Mouse (Mus musculus): ENCODE measurements around the gene Dhodh.

Gene Dhodh

DNA sequence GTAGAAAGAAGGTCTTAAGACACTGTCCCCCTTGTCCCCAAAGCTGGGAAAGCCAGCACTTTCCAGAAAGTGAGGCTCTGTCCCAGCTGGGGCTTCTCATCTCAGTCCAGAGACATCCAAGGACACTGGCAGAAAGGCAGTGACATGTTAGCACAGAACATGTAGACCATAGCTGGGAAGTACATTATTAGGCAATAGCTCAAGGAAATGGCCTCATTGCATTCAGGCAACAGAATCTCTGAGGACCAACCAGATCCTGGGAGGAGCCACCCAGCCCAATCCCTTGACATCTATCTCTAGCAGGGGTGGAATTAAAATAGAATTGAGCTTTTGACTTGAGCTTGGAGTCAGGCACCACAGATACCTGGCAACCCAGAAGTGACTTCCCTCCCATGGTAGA is 22.8 kb downstream of the Dhodh start:
- no peak for DNase-seq (ENCODE audit: low spot score in 2 of 2)

DNA sequence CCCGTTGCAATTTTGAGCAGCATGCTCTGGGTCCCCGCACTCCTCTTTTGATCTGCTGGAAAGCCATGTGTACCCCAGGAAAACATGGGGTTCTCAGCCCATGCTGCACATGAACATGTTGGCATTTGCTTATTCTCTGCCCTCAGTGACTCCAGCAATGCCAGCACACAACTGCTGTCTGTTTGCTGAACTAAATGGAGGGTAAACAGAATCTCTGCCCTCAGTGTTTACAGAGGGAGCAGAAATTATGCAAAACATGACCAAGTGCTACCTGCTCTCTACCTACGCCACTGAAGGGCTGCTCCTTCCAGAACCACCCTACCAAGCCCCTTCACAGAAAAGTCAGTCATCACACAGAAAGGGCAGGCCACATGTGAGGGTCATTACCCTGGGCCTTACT is 23.6 kb downstream of the Dhodh start:
- no peak for DNase-seq (ENCODE audit: low spot score in 2 of 2)

DNA sequence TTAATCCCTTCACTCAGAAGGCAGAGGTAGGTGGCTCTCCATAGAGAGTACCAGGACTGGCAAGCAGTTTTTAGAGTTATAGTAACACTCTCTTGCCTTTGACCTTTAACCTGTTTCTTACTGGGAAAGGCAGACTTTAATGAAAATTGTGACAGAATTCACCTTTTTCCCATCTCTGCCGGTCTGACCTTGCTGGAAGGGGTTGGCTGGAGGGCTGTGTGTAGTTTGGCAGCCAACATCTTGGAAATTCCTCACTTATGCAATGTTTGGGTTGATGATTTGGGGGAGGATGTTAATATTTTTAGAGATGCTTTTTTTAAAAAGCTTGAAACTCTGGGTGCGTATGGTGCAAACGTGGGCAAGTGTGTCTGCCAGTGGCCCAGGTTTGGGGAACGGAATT is 24.2 kb downstream of the Dhodh start:
- DNase-seq (ENCODE audit: low spot score in 2 of 2): no peak

DNA sequence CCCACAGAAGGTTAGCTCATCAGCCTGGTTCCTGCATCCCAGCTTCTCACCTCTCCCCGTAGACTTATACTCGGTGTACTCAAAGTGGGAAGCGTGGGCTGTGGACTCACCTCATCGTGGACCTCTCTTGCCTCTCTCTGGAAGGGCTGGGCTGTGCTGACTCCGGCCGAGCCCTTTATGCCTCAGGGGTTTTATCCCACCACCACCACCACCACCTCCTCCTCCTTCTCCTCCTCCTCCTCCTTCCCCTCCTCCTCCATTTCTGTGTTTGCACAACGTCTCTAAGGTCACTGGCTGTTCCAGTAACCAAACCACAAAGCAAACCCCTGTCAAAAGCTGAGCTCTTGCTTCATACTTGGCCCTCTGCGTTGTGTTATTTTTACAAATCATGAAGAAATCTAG is 29.6 kb downstream of the Dhodh start, which contains the start of gene Hp:
Hp (minus strand) TSS at position 273 of the 402 bp plus-strand sequence.
- no peak for DNase-seq (ENCODE audit: low spot score in 2 of 2)

DNA sequence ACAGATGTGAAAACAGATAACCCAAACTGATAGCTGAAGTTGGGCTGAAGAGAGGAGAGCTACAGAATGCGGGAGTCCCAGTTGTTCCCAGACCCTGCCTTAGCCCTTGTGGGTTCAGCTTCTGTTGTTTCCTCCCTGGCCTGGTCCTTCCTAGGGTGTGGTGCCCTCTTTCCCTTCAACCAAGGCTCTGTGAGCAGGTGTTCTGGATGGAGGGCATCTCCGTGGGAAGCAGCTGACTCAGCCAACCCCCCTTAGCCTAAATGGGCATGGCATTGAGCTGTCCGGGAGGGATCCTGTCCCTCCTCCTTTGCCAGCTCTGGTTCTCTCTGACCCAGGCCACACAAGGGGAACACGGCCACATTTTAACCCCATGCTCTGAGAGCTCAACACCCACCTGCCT is 32.2 kb downstream of the Dhodh start:
- DNase-seq (ENCODE audit: low spot score in 2 of 2): no peak

DNA sequence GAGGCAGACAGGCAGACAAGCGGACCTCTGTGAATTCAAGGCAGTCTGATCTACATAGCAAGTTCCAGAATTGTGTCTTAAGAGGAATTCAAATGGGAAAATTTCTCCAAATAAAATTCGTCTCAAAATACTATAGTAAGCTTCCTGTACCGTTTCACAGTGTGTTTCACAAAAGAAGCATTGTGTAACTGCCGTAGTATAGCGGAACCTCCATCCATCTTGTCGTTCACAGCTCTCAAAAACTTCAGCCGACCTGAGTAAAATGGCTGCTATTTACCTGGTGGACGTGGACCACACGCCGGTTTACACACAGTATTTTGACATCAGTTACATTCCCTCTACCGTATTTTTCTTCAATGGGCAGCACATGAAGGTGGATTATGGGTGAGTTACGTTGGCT is 37.3 kb downstream of the Dhodh start:
- no peak for DNase-seq (ENCODE audit: low spot score in 2 of 2)

DNA sequence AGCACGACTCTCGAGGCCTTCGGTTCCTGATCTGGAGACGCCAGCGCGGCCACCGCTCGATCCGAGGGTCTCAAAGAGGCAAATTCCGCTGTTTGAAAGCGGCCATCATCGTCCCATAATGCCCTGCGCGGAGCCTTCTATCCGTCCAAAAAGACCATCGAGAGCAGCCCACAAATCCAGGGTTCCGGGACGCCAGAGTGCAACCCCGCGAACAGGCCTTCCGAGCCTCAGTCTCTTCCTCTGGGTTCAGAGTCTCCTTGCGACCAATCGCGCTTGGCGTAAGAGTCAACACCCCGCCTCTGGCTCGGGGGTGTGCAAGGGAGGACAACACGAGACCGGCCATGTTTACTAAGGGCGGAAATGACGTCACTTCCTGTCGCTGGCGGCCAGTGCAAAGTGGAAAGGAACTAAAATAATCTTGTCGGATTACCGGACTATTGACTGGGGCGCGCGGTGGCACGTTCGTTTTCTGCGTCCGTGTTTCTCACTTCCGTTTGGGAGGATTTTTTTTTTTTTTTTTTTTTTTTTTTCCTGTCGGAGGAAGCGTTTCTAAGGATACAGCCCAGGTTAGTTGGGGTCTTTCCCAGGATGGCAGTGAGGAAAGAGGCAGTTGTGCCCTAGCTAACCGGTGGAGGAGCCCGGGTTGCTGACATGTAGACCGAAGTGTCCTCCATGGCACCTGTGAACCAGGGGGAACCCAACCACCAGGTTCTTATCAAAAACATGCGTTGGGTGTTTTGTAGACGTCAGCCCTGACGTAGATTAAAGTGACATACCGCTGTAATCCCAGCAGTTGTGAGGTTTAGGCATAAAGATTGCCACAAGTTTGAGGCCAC is 42.8 kb downstream of the Dhodh start, which contains the start of the genes Dhx38 and Txnl4b:
Dhx38 (minus strand) TSS at position 364 of the 836 bp plus-strand sequence.
Txnl4b (plus strand) TSS at position 395 of the 836 bp plus-strand sequence.
- DNase-seq (ENCODE audit: low spot score in 2 of 2): peak; percentile 99 to 100

DNA sequence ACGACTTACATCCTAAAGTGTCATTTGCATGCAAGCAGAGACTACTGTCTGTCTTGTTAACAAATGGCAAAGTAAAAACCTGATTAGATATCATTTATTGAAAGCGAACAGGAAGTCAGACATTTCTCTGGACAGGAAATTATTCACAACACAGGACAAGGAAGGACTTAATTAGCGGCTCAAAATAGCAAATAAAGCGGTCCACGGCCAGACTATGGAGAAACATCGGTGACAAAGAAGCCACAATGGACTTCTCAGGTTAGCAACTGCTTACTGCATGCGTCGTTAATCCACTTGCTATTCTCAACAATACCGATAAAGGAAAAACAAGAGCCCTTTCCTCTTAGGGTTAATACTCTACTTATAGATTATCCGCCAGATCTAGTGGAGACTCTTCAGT is 43.7 kb downstream of the Dhodh start:
- DNase-seq (ENCODE audit: low spot score in 2 of 2): no peak

DNA sequence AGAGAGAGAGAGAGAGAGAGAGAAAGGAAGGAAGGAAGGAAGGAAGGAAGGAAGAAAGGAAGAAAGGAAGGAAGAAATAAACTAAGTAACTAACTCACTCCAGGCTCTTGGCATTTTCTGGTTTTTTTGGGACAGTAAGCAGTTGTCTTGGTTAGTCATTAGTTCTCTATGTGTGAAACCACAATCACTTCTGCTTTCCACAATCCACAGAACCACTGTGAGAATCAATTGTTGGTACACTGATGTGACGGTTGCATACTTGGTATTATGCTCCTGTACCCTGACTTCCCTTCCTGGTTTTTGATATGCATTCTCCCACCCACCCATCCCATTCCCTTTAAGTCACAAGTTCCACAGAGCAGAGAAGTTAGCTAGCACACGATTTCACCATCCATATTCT is 44.6 kb downstream of the Dhodh start:
- DNase-seq (ENCODE audit: low spot score in 2 of 2): no peak

DNA sequence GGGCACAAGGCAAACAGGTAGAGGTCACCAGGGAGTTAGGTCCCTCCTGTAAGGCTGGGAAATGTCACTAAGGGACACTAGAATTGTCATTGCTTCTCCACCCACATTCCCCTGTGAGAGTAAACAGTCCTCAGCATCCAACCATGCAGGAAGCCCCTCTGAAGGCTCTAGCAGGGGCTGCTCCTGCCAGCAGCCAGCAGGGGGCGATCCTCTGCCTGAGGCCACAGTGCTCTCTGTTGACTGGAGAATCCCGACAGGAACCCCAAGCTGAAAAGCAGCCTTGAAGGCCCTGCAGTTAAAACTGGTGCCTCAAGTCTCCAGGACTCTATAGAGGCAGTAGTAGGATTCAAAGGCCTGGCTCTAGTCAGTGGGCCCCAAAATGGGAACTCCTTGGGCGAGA is 56.8 kb downstream of the Dhodh start:
- DNase-seq (ENCODE audit: low spot score in 2 of 2): no peak

DNA sequence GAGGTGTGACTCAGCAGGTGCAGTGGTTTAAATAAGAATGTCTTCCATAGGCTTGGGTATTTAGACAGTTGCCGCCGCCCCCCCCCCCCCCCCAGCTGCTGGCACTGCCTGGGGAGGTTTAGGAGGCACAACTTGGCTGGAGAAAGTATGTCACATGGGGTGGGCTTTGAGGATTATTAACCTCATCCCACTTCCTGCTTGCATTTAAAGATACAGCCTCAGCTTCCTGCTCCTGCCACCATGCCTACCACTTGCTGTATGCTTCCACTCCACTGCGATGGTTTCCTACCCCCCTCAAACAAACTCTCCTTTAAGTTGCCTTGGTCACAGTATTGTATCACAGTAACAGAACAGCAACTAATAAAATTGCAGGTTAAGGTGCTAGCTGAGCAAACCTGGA is 64.4 kb downstream of the Dhodh start:
- DNase-seq (ENCODE audit: low spot score in 2 of 2): no peak

DNA sequence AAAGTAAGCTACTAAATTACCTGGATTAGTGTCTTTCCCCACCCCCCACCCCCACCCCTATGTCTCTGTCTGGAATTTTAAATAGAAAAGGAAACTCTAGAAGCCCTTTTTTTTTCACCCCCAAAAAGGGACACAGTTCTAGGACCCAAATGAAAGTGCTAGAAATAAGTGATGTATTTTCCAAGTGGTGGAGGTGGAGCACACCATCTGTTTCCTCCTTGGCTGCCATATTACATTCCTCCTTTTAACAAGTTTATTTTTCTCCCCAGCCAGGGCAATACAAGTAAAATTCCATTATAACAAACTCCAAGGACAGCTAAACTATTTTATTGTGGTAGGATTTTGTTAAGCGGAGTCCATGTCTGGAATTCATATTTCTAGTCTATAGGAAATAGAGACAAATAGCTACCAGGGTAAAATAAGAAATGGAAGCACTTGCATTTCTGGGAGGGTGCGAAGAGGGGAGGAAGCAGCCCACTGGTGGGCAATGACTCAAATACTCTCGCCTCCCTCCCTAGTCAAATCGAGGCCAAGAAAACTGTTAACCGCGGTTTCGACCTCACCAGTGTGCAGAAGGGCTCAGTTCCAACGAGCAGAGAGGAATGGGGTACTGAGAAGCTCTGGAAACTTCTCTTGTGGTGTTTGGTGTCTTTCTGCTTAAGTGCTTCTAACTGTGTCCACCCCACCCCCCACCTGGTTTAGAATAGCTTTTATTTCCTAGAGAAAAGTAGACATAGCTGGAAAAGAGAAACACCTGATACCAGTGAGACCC is 65.5 kb downstream of the Dhodh start:
- peak in 1 of 2 experiments; percentile 41 for DNase-seq (ENCODE audit: low spot score in 2 of 2)

DNA sequence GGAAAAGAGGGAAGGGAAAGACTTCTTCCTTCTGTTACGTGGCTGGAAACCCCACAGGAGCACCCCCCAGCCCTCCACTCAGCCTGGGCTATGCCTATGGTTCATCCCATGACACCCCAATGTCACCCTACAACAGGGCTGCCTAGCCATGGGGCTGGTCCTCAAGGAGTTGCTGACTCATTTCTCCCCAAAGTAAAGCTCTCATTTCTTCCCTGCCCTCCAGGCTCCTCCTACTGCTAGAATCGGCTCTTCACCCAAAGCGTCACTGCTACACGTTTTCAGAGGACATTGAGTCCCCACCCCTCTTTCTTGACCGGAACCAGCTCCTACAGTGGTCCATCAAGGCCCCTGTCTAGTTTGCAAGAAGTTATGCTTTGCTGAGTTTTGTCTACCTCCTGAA is 66.3 kb downstream of the Dhodh start:
- no peak for DNase-seq (ENCODE audit: low spot score in 2 of 2)
